Mouse (Mus musculus): ENCODE results near the gene Bcat1. TPM values are rescaled to one million over a fixed set of nuclear protein-coding genes. Genes with fewer than 3 reads are reported as not detected.
A peak's percentile ranks its signal among the peaks of the same experiment; 100 is the strongest.

Gene Bcat1
- polyA plus RNA-seq, 1 experiment from 2014 or later, result 0.44 TPM

DNA sequence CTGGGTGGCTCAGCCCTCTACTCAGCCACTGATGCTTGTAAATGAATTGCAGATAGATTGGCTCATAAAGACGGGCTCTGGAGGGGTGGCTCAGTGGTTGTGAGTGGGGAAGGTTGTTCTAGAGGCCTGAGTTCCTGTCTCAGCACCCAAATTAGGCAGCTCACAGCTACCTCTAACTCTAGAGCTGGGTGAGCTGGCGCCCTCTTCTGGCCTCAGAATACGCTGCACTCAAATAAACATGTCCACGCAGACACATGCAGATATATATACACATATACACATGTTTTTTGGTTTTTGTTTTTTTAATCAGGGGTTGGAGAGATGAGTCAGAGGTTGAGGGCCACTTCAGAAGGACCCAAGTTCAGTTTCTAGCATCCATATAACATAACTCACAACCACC is 105.1 kb downstream of the Bcat1 start:
- no peaks in the 10 kb centered on the region for H3K9me3 ChIP-seq (ENCODE audit: low read length)
- TF ChIP-seq EP300 (IDR thresholded peaks at IDR 0.05) (no peak), CTCF (IDR thresholded peaks at IDR 0.05) (peak; percentile 32)
- H3K4me1 ChIP-seq (ENCODE audit: insufficient read depth, low read depth, low read length), result no peaks in the 10 kb centered on the region
- H3K9ac ChIP-seq (replicated peaks; ENCODE audit: low read depth), result no peak overlapping the region
- no peaks in the 10 kb centered on the region for H3K27me3 ChIP-seq (replicated peaks; ENCODE audit: insufficient read depth, low read length)
- H3K4me3 ChIP-seq (ENCODE audit: low read depth, low read length), result no peak overlapping the region
- ATAC-seq (no peak), DNase-seq (ENCODE audit: low spot score) (no peak)
- H3K4me2 ChIP-seq (replicated peaks; ENCODE audit: low read depth, low read length), result no peak overlapping the region
- no peaks in the 10 kb centered on the region for H3K36me3 ChIP-seq (ENCODE audit: insufficient read depth, low read length)
- H3K27ac ChIP-seq (ENCODE audit: low read length), result no peak overlapping the region
- whole genome bisulfite sequencing, result 93% methylated on average over 4 of the region's 4 CpGs

DNA sequence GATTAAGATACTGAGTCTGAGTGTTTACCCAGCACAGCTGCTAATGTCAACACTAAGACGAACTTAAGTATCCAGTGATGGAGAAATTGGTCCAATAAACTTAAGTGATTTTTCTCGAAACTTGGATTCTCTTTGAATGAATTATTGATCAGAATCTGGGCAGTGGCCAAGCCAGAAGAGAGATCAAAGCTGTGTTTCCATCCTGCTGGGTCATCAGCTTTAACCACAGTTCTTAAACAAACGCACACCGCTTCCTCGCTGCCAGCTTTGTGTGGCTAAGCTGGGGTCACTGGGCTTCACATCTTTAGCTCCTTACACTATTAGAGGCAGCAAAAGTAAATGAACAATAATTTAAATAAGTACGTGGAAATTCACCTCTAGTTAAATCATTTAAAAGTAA is 108.4 kb downstream of the Bcat1 start:
- ATAC-seq (no peak), DNase-seq (ENCODE audit: low spot score) (no peak)
- TF ChIP-seq EP300 (IDR thresholded peaks at IDR 0.05) (no peak), CTCF (IDR thresholded peaks at IDR 0.05) (no peak)
- no peaks in the 10 kb centered on the region for H3K27me3 ChIP-seq (replicated peaks; ENCODE audit: insufficient read depth, low read length)
- H3K4me1 ChIP-seq (ENCODE audit: insufficient read depth, low read depth, low read length), result no peaks in the 10 kb centered on the region
- H3K4me3 ChIP-seq (ENCODE audit: low read depth, low read length), result no peak overlapping the region
- no peaks in the 10 kb centered on the region for H3K36me3 ChIP-seq (ENCODE audit: insufficient read depth, low read length)
- no peaks in the 10 kb centered on the region for H3K9me3 ChIP-seq (ENCODE audit: low read length)
- WGBS, result 26% methylated on average over 6 of the region's 6 CpGs
- no peak overlapping the region for H3K27ac ChIP-seq (ENCODE audit: low read length)
- no peak overlapping the region for H3K4me2 ChIP-seq (replicated peaks; ENCODE audit: low read depth, low read length)
- no peak overlapping the region for H3K9ac ChIP-seq (replicated peaks; ENCODE audit: low read depth)

DNA sequence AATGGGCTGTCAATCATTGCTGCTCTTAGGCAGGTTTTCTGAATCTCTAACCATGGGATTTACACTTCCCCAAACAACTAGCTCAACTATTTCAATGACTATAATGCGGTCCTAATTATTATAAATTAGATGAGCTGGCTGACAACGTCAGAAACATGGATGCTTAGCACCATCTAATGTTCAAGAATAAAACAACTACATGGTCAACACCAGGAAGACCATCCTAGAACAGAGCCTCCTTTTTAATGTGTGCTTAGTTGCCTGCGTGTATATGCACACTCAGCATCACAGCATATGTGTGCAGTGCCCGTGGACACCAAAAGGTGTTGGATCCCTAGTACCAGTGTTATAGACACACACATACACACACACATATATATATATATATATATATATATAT is 111.8 kb downstream of the Bcat1 start:
- WGBS, result 65% methylated on average over 4 of the region's 4 CpGs
- peak; percentile 24 for DNase-seq (ENCODE audit: low spot score)
- TF ChIP-seq EP300 (IDR thresholded peaks at IDR 0.05) (no peak), CTCF (IDR thresholded peaks at IDR 0.05) (peak; percentile 54)
- H3K36me3 ChIP-seq (ENCODE audit: insufficient read depth, low read length), result no peaks in the 10 kb centered on the region
- H3K4me1 ChIP-seq (ENCODE audit: insufficient read depth, low read depth, low read length), result no peaks in the 10 kb centered on the region
- no peak overlapping the region for H3K4me2 ChIP-seq (replicated peaks; ENCODE audit: low read depth, low read length)
- no peak overlapping the region for H3K9ac ChIP-seq (replicated peaks; ENCODE audit: low read depth)
- no peaks in the 10 kb centered on the region for H3K9me3 ChIP-seq (ENCODE audit: low read length)
- no peak overlapping the region for H3K4me3 ChIP-seq (ENCODE audit: low read depth, low read length)
- no peak; the same call in 1 of the 2 replicates for ATAC-seq
- H3K27me3 ChIP-seq (replicated peaks; ENCODE audit: insufficient read depth, low read length), result no peaks in the 10 kb centered on the region
- no peak overlapping the region for H3K27ac ChIP-seq (ENCODE audit: low read length)

DNA sequence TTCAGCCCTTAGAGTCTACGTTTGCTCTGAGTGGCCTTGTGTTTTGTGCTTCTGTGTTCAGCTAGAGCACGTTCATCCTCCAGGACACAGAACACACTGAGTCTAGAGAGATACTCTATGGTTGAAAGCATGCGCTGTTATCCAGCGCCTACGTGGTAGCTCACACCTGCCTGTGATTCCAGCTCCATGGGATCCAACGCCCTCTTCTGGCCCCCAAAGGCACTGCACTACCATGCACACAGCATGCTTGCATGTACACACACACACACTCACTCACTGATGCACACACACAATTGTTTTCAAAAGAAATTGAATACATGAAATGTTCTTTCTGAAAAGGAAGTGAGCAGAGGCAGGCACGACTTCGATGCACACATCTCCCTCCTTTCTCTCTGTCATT is 112.8 kb downstream of the Bcat1 start:
- H3K27ac ChIP-seq (ENCODE audit: low read length), result no peak overlapping the region
- no peaks in the 10 kb centered on the region for H3K36me3 ChIP-seq (ENCODE audit: insufficient read depth, low read length)
- no peaks in the 10 kb centered on the region for H3K4me1 ChIP-seq (ENCODE audit: insufficient read depth, low read depth, low read length)
- DNase-seq (ENCODE audit: low spot score) (no peak), ATAC-seq (no peak)
- no peaks in the 10 kb centered on the region for H3K9me3 ChIP-seq (ENCODE audit: low read length)
- TF ChIP-seq CTCF (IDR thresholded peaks at IDR 0.05), result peak; percentile 50
- no peak for TF ChIP-seq EP300 (IDR thresholded peaks at IDR 0.05)
- H3K9ac ChIP-seq (replicated peaks; ENCODE audit: low read depth), result no peak overlapping the region
- 79% methylated on average over 8 of the region's 8 CpGs for WGBS
- no peak overlapping the region for H3K4me2 ChIP-seq (replicated peaks; ENCODE audit: low read depth, low read length)
- no peaks in the 10 kb centered on the region for H3K27me3 ChIP-seq (replicated peaks; ENCODE audit: insufficient read depth, low read length)
- no peak overlapping the region for H3K4me3 ChIP-seq (ENCODE audit: low read depth, low read length)

DNA sequence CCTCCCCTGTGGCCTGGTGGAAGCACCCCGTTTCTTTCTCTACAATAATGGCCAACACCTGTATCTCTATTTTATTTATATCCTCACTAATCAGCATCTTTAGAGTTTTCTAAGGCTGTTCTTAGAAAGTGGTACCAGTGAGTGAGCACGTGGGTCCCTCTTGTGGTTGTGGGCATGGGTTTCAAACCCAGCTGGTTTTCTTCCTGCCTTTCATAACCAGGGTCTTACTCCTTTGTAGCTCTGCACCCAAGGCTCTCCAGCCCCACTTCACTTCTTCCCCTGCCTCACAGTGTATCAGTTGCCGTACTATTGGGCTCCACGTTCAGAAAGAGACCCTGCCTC is 114.0 kb downstream of the Bcat1 start:
- Histone ChIP-seq H3K4me3 (ENCODE audit: low read depth, low read length) (no peak overlapping the region), H3K4me2 (replicated peaks; ENCODE audit: low read depth, low read length) (no peak overlapping the region), H3K9me3 (ENCODE audit: low read length) (no peaks in the 10 kb centered on the region), H3K4me1 (ENCODE audit: insufficient read depth, low read depth, low read length) (no peaks in the 10 kb centered on the region), H3K27ac (ENCODE audit: low read length) (no peak overlapping the region), H3K9ac (replicated peaks; ENCODE audit: low read depth) (no peak overlapping the region), H3K27me3 (replicated peaks; ENCODE audit: insufficient read depth, low read length) (no peaks in the 10 kb centered on the region), H3K36me3 (ENCODE audit: insufficient read depth, low read length) (no peaks in the 10 kb centered on the region)
- ATAC-seq (no peak), DNase-seq (ENCODE audit: low spot score) (no peak)
- TF ChIP-seq CTCF (IDR thresholded peaks at IDR 0.05), result no peak
- TF ChIP-seq EP300 (IDR thresholded peaks at IDR 0.05), result no peak
- WGBS, result 42% methylated on average over 4 of the region's 4 CpGs

DNA sequence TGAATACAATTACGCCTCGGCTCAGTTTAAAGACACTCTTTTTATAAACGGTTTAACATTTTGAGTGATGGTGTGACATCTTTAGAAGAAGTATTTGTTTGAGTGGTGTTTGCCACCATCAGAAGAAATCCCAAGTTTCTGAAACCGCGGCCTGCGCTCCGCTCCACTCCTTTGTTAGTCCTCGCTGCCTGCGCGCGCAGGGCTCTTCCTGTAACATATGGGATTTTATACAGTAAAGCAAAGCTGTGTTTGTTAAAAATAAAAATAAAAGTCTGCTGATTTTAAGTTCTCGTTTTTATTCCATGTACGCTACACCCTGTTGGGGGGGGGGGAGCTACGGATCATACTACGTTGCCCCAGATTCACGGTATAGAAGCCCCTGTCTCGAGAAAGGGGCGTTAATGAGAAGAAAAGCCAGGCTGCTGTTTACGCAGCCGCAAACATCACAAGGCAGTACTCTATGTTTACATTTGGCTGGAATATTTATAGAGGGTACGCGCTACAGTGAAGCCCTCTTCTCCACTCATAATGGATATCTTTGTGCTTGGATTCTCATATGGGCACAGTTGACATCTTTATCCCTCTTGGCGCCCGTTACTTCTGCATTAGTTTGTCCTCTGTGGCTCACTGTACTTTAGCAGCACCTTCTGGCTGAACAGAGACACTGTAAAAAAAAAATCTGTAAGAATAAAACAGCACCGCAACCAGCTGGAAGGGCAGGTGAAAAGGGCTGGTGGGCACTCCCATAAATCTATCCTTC is 114.6 kb downstream of the Bcat1 start:
- no peak for TF ChIP-seq EP300 (IDR thresholded peaks at IDR 0.05)
- TF ChIP-seq CTCF (IDR thresholded peaks at IDR 0.05), result peak; percentile 60
- Histone ChIP-seq H3K4me1 (ENCODE audit: insufficient read depth, low read depth, low read length) (no peaks in the 10 kb centered on the region), H3K36me3 (ENCODE audit: insufficient read depth, low read length) (no peaks in the 10 kb centered on the region), H3K9ac (replicated peaks; ENCODE audit: low read depth) (no peak overlapping the region), H3K4me3 (ENCODE audit: low read depth, low read length) (no peak overlapping the region), H3K9me3 (ENCODE audit: low read length) (no peaks in the 10 kb centered on the region), H3K4me2 (replicated peaks; ENCODE audit: low read depth, low read length) (peak overlapping the region; percentile 36), H3K27me3 (replicated peaks; ENCODE audit: insufficient read depth, low read length) (no peaks in the 10 kb centered on the region), H3K27ac (ENCODE audit: low read length) (no peak overlapping the region)
- DNase-seq (ENCODE audit: low spot score) (peak; percentile 56), ATAC-seq (peak; percentile 54; the same call in 1 of the 2 replicates)
- 46% methylated on average over 25 of the region's 25 CpGs for WGBS
